Mouse (Mus musculus) myocyte (in vitro differentiated cells): Measurements from ENCODE around the gene Adamts2.

Experiments used
- CEBPB ChIP-seq: IDR thresholded peaks from 2 replicates; pipeline ENCODE4 v1.6.1; 2011; ENCODE audit warnings: mild to moderate bottlenecking, moderate library complexity; ENCODE audit not compliant: poor library complexity, insufficient read depth, severe bottlenecking
- E2F4 ChIP-seq: IDR thresholded peaks from one replicate; pipeline ENCODE4 v1.6.1; 2011; ENCODE audit warnings: mild to moderate bottlenecking, control low read depth, moderate library complexity; ENCODE audit not compliant: insufficient read depth
- MAX ChIP-seq: IDR thresholded peaks from one replicate; pipeline ENCODE4 v1.6.1; 2011; ENCODE audit warnings: low read depth, mild to moderate bottlenecking, control low read depth
- MYOG ChIP-seq, 3 experiments: IDR thresholded peaks; one replicate each; pipeline ENCODE4 v1.6.1; 2011; ENCODE audit warnings: control low read depth in 2 of 3, low read depth in 2 of 3, mild to moderate bottlenecking in 2 of 3; ENCODE audit not compliant: insufficient read length in 2 of 3, control insufficient read depth in 1 of 3, insufficient read depth in 1 of 3
- POLR2A ChIP-seq: IDR thresholded peaks from one replicate; pipeline ENCODE4 v1.6.1; 2011; ENCODE audit warnings: low read depth, mild to moderate bottlenecking, control low read depth, moderate library complexity; ENCODE audit not compliant: insufficient read length
- REST ChIP-seq: IDR thresholded peaks from one replicate; pipeline ENCODE4 v1.6.1; 2011; ENCODE audit warnings: mild to moderate bottlenecking, control low read depth, moderate library complexity; ENCODE audit not compliant: insufficient read depth, insufficient read length
- SRF ChIP-seq: IDR thresholded peaks from one replicate; pipeline ENCODE4 v1.6.1; 2011; ENCODE audit warnings: low read depth; ENCODE audit not compliant: control insufficient read depth, insufficient read length
- TCF12 ChIP-seq: IDR thresholded peaks from one replicate; pipeline ENCODE4 v1.6.1; 2011; ENCODE audit warnings: mild to moderate bottlenecking, control low read depth; ENCODE audit not compliant: poor library complexity, insufficient read depth, severe bottlenecking
- USF1 ChIP-seq: IDR thresholded peaks from one replicate; pipeline ENCODE4 v1.6.1; 2011; ENCODE audit warnings: low read depth, mild to moderate bottlenecking, control low read depth, moderate library complexity

GRCm38 (mm10) chr11:50827010-50827953 is 225.4 kb downstream of the Adamts2 start, which contains the start of gene Zfp354c:
- TF ChIP-seq CEBPB (no peak), TCF12 (no peak), E2F4 (no peak), POLR2A (peak; percentile 65), USF1 (no peak), MAX (no peak), REST (no peak), MYOG (IDR thresholded peaks at IDR 0.05; ENCODE audit: control insufficient read depth in 1 of 3, insufficient read depth in 1 of 3, insufficient read length in 2 of 3, low read depth in 2 of 3) (no peak), SRF (no peak)
